Mouse (Mus musculus): ENCODE measurements at regions not wholly inside any gene's neighbourhood (a gene's known extent, or its start where the extent isn't known, plus 50 kb on each side); places are given as distances from the start of the nearest gene placed in this dataset.

DNA sequence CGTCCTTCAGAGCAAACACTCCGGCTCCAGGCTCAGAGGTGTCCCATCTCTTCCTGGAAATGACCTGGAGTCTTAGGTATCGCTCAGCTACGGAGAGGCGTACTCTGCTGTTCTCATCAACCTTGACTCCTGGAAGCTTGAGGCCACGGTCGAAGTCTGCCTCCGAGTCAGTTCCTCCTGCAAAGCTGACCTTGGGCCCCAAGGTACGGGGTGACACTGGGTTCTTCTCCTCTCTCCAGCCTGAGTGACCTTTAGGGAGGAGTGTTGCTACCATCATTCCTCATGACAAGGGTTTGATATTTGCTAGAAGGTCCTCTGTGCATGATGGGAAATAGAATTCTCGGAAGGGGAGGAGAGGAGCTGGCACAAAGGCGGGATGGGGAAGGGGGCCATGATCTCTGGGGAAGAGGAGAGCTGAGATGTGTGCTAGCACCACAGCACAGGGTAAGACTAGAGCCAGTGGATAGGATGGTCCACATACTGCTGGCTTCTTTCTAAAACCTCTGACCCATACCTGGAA is 469.0 kb downstream of the Rps24 start:
- Histone ChIP-seq H3K4me2 (replicated peaks; ENCODE audit: low read depth, low read length) (no peak overlapping the region), H3K9ac (replicated peaks; ENCODE audit: low read length) (no peak overlapping the region), H3K36me3 (ENCODE audit: insufficient read depth, low read length) (no peaks in the 10 kb centered on the region), H3K9me3 (ENCODE audit: low read length) (no peaks in the 10 kb centered on the region), H3K27ac (ENCODE audit: low read length) (no peak overlapping the region), H3K27me3 (ENCODE audit: insufficient read depth, low read length) (no peaks in the 10 kb centered on the region), H3K4me1 (ENCODE audit: insufficient read depth, low read length) (no peaks in the 10 kb centered on the region), H3K4me3 (ENCODE audit: low read length) (no peak overlapping the region)
- ATAC-seq (ENCODE audit: low FRiP score, low TSS enrichment) = no peak
- 73% methylated on average over 11 of the region's 11 CpGs for WGBS

DNA sequence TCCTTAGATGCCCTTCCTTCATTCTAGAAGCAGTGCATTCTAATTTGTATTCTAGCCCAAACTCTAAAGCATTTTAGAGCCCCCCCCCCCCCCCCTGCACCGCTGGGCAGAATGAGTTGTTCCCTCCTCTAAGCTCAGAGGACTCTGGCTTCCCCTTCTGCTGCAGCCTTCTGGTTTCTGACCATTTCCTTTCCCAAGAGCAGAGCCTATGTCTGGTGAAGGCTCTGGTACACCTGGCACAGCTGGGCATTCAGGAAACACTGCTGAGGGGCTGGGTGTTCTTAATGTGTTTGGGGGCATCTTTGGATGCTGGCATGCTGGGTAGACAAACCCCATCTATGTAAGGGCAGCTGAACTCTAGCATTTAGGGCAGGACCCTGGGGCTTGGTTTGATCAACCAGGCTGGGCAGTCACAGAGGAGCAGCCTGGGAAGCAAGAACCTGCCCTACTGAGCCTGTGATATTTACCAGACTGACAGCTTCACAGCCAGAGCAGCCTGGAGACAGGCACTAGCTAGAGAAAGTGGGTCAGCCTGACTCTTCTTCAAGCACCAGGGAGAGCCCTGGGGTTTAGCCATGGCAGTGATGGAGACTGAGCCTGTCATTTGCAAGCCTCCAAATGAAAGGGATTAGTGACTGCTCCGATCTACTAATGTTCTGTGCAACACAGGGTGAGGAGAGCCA is 469.7 kb downstream of the Rps24 start:
- no peak overlapping the region for H3K4me3 ChIP-seq (ENCODE audit: low read length)
- no peaks in the 10 kb centered on the region for H3K9me3 ChIP-seq (ENCODE audit: low read length)
- 74% methylated on average over 2 of the region's 2 CpGs for WGBS
- H3K4me1 ChIP-seq (ENCODE audit: insufficient read depth, low read length) = no peaks in the 10 kb centered on the region
- H3K4me2 ChIP-seq (replicated peaks; ENCODE audit: low read depth, low read length) = no peak overlapping the region
- no peak overlapping the region for H3K27ac ChIP-seq (ENCODE audit: low read length)
- H3K36me3 ChIP-seq (ENCODE audit: insufficient read depth, low read length) = no peaks in the 10 kb centered on the region
- no peaks in the 10 kb centered on the region for H3K27me3 ChIP-seq (ENCODE audit: insufficient read depth, low read length)
- no peak overlapping the region for H3K9ac ChIP-seq (replicated peaks; ENCODE audit: low read length)
- no peak for ATAC-seq (ENCODE audit: low FRiP score, low TSS enrichment)

DNA sequence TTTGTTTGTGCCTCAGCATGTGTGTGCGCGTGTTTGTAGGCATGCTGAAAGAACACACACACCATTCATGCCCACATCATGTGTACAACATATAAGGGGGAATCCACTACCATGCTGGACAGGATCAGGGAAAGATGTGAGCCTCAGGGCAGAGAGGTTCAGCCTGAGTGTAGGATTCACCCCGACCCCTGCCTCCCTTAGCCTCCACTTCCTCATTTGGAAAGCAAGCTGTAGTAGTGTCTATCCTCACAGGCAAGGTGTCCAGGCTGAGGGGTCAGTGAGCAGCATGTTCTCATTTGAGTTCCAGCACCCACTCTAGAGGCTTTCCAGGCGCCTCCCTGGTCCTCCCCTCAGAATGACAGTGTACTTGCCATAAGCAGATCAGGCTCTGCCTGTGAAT is 470.5 kb downstream of the Rps24 start:
- no peak overlapping the region for H3K27ac ChIP-seq (ENCODE audit: low read length)
- ATAC-seq (ENCODE audit: low FRiP score, low TSS enrichment) = no peak
- 85% methylated on average over 4 of the region's 4 CpGs for WGBS

DNA sequence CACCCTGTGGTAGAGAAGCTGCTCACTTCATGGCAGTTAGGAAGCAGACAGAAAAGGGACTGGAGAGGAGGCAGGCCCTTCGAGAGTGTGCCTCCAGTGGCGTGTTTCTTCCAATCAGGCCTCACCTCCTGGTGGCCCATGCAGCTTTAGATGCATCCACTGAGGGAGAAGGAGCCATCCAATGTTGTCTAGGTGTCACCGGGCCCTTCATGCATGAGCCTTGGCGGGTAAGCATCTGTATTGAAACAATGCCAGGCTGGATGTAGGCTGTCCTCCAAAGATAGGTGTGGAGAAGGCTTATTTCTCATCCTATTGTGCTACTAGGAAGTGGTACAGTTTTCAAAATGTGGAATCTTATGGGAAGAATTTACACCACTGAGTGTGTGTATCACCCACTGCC is 471.9 kb downstream of the Rps24 start:
- WGBS = 91% methylated on average over 4 of the region's 4 CpGs
- no peak overlapping the region for H3K4me2 ChIP-seq (replicated peaks; ENCODE audit: low read depth, low read length)
- no peaks in the 10 kb centered on the region for H3K36me3 ChIP-seq (ENCODE audit: insufficient read depth, low read length)
- H3K4me3 ChIP-seq (ENCODE audit: low read length) = no peak overlapping the region
- no peaks in the 10 kb centered on the region for H3K27me3 ChIP-seq (ENCODE audit: insufficient read depth, low read length)
- no peaks in the 10 kb centered on the region for H3K4me1 ChIP-seq (ENCODE audit: insufficient read depth, low read length)
- H3K27ac ChIP-seq (ENCODE audit: low read length) = no peak overlapping the region
- no peak overlapping the region for H3K9ac ChIP-seq (replicated peaks; ENCODE audit: low read length)
- no peak for ATAC-seq (ENCODE audit: low FRiP score, low TSS enrichment)
- H3K9me3 ChIP-seq (ENCODE audit: low read length) = no peaks in the 10 kb centered on the region

More for the DNA sequence above, 470.5 kb downstream of the Rps24 start:
- Histone ChIP-seq H3K4me2 (replicated peaks; ENCODE audit: low read depth, low read length) (no peak overlapping the region), H3K36me3 (ENCODE audit: insufficient read depth, low read length) (no peaks in the 10 kb centered on the region), H3K4me3 (ENCODE audit: low read length) (no peak overlapping the region), H3K9ac (replicated peaks; ENCODE audit: low read length) (no peak overlapping the region), H3K4me1 (ENCODE audit: insufficient read depth, low read length) (no peaks in the 10 kb centered on the region), H3K27me3 (ENCODE audit: insufficient read depth, low read length) (no peaks in the 10 kb centered on the region), H3K9me3 (ENCODE audit: low read length) (no peaks in the 10 kb centered on the region)

DNA sequence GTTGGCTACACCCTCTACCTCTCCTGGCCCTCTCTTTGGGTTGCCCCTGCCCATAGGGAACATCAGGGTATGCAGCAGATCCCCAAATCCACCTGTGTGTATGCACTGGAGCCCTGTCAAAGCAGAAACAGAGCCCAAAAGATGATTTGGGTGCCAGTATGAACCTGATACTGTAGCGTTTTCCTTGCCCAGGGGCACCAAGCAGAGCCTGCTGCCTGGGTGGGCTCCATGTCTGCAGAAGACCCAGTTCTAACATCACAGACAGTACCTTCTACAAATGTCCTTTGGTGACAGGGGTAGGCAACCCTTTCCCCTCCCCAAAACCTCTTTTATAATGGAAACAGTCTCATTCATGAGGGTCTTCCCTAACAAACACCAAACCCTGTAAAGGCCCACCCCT is 472.5 kb downstream of the Rps24 start:
- no peaks in the 10 kb centered on the region for H3K4me1 ChIP-seq (ENCODE audit: insufficient read depth, low read length)
- 76% methylated on average over 1 of the region's 1 CpGs for WGBS
- H3K27ac ChIP-seq (ENCODE audit: low read length) = no peak overlapping the region
- H3K9ac ChIP-seq (replicated peaks; ENCODE audit: low read length) = no peak overlapping the region
- no peaks in the 10 kb centered on the region for H3K36me3 ChIP-seq (ENCODE audit: insufficient read depth, low read length)
- no peaks in the 10 kb centered on the region for H3K9me3 ChIP-seq (ENCODE audit: low read length)
- no peak overlapping the region for H3K4me3 ChIP-seq (ENCODE audit: low read length)
- H3K27me3 ChIP-seq (ENCODE audit: insufficient read depth, low read length) = no peaks in the 10 kb centered on the region
- ATAC-seq (ENCODE audit: low FRiP score, low TSS enrichment) = no peak
- no peak overlapping the region for H3K4me2 ChIP-seq (replicated peaks; ENCODE audit: low read depth, low read length)

DNA sequence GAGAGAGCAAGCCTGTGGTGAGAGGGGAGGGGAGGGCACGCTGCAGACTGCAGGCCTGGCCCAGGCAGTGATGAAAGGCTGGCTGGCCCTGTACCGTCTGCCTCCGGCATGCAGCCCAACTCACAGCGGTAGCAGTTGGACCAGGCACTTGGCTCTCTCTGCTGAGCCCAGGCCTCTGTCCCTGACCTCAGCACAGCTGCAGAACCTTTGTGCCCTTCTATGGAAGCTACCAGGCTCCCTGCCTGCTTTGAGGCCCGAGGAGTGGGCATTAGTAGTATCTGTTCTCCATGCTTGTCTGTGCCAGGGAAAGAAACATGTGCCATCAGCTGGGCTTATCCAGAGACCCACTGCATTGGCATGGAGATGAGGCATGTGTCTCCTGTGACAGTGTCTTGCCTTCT is 473.2 kb downstream of the Rps24 start:
- no peak for ATAC-seq (ENCODE audit: low FRiP score, low TSS enrichment)
- no peak overlapping the region for H3K27ac ChIP-seq (ENCODE audit: low read length)
- WGBS = 57% methylated on average over 5 of the region's 5 CpGs

DNA sequence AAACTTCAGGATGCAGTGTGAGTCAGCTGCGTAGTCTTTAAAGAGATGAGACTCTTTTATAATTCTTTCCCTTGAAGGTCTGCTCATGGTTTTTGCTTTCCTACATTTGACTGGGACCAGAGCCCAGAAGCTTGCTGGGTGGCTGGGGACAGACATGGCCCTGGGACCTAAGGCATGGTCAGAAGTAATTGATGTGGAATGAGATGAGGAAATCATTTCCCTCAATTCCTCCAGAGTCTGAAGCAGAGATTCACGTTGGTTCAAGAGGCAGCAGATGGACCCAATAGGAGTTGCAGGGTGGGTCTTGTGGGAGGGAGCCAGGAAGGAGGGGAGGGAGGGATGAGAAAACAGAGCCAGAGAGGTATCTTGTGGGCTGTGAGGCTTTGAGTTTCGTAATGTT is 473.9 kb downstream of the Rps24 start:
- no peak for ATAC-seq (ENCODE audit: low FRiP score, low TSS enrichment)
- no peaks in the 10 kb centered on the region for H3K4me1 ChIP-seq (ENCODE audit: insufficient read depth, low read length)
- 55% methylated on average over 3 of the region's 3 CpGs for WGBS

More for the DNA sequence above, 473.2 kb downstream of the Rps24 start:
- Histone ChIP-seq H3K36me3 (ENCODE audit: insufficient read depth, low read length) (no peaks in the 10 kb centered on the region), H3K4me2 (replicated peaks; ENCODE audit: low read depth, low read length) (no peak overlapping the region), H3K9me3 (ENCODE audit: low read length) (no peaks in the 10 kb centered on the region), H3K9ac (replicated peaks; ENCODE audit: low read length) (no peak overlapping the region), H3K27me3 (ENCODE audit: insufficient read depth, low read length) (no peaks in the 10 kb centered on the region), H3K4me3 (ENCODE audit: low read length) (no peak overlapping the region), H3K4me1 (ENCODE audit: insufficient read depth, low read length) (no peaks in the 10 kb centered on the region)

DNA sequence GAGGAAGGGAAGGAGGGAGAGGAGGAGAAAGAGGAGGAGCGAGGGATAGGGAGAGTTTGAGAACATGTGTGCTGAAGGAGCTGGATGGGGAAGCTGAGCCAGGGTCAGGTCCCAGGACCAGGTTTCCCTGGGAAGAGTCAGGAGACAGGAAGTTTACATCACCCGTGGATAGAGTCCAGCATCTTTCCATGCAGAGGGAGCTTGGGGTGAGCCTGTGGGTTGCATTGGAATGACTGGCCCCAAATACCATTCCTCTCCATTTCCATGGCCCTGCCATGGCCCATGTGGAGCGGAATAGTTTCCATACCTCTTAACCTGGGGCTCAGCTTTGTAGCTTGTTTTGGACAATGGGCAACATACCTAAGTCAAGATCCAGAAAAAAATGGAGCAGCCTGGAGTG is 474.8 kb downstream of the Rps24 start:
- Histone ChIP-seq H3K27me3 (ENCODE audit: insufficient read depth, low read length) (no peaks in the 10 kb centered on the region), H3K4me1 (ENCODE audit: insufficient read depth, low read length) (no peaks in the 10 kb centered on the region), H3K36me3 (ENCODE audit: insufficient read depth, low read length) (no peaks in the 10 kb centered on the region), H3K4me3 (ENCODE audit: low read length) (no peak overlapping the region), H3K9me3 (ENCODE audit: low read length) (no peaks in the 10 kb centered on the region), H3K9ac (replicated peaks; ENCODE audit: low read length) (no peak overlapping the region), H3K4me2 (replicated peaks; ENCODE audit: low read depth, low read length) (no peak overlapping the region), H3K27ac (ENCODE audit: low read length) (no peak overlapping the region)
- 81% methylated on average over 3 of the region's 3 CpGs for WGBS
- ATAC-seq (ENCODE audit: low FRiP score, low TSS enrichment) = no peak

More for the DNA sequence above, 473.9 kb downstream of the Rps24 start:
- Histone ChIP-seq H3K27ac (ENCODE audit: low read length) (no peak overlapping the region), H3K9me3 (ENCODE audit: low read length) (no peaks in the 10 kb centered on the region), H3K9ac (replicated peaks; ENCODE audit: low read length) (no peak overlapping the region), H3K4me3 (ENCODE audit: low read length) (no peak overlapping the region), H3K27me3 (ENCODE audit: insufficient read depth, low read length) (no peaks in the 10 kb centered on the region), H3K4me2 (replicated peaks; ENCODE audit: low read depth, low read length) (no peak overlapping the region), H3K36me3 (ENCODE audit: insufficient read depth, low read length) (no peaks in the 10 kb centered on the region)

DNA sequence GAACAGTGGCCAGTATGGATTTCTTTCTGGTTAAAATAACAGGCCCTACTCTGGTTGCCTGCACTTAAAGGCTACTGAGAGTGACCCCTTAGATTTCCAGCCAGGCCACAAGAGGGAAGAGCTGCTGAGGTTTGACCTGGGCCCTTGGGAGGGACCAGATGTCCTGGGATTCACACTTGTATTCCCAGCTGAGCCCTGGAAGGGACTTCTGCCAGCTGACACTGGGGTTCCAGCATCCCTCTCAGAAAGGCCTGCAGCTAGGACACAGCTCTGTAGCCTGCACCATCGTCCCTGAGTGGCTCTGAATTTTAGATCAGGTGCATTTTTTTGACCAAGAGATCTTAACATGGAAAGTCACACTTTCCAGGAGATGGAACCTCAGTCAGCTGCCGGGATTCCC is 482.7 kb downstream of the Rps24 start:
- WGBS = 68% methylated on average over 2 of the region's 2 CpGs
- Histone ChIP-seq H3K27ac (ENCODE audit: low read length) (no peak overlapping the region), H3K4me1 (ENCODE audit: insufficient read depth, low read length) (no peaks in the 10 kb centered on the region), H3K36me3 (ENCODE audit: insufficient read depth, low read length) (no peaks in the 10 kb centered on the region), H3K4me3 (ENCODE audit: low read length) (no peak overlapping the region), H3K4me2 (replicated peaks; ENCODE audit: low read depth, low read length) (no peak overlapping the region), H3K27me3 (ENCODE audit: insufficient read depth, low read length) (no peaks in the 10 kb centered on the region), H3K9ac (replicated peaks; ENCODE audit: low read length) (no peak overlapping the region), H3K9me3 (ENCODE audit: low read length) (no peaks in the 10 kb centered on the region)
- ATAC-seq (ENCODE audit: low FRiP score, low TSS enrichment) = no peak

DNA sequence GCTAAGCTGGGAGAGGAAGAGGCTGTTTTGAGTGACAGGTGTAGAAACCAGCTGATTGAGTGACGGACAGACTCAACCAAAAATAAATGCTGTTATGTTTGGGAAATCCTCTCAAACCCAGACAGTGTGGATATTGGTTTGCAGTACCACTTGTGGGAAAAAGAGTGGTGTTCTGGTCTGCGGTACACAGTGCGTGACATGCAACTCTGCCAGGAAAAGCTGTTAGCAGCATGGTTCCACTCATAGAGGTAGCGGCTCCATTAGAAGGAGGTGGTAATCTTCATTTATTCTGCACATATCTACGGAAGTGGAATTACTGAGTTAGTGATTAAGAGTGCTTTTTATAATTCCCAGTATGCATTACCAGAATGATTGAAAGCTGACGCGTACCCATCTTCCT is 485.4 kb downstream of the Rps24 start:
- Histone ChIP-seq H3K27me3 (ENCODE audit: insufficient read depth, low read length) (no peaks in the 10 kb centered on the region), H3K27ac (ENCODE audit: low read length) (no peak overlapping the region), H3K4me3 (ENCODE audit: low read length) (no peak overlapping the region), H3K4me2 (replicated peaks; ENCODE audit: low read depth, low read length) (no peak overlapping the region), H3K4me1 (ENCODE audit: insufficient read depth, low read length) (no peaks in the 10 kb centered on the region), H3K36me3 (ENCODE audit: insufficient read depth, low read length) (no peaks in the 10 kb centered on the region), H3K9me3 (ENCODE audit: low read length) (no peaks in the 10 kb centered on the region), H3K9ac (replicated peaks; ENCODE audit: low read length) (no peak overlapping the region)
- WGBS = 95% methylated on average over 7 of the region's 7 CpGs
- no peak for ATAC-seq (ENCODE audit: low FRiP score, low TSS enrichment)

Measured in kidney, embryonic 16.5 days (tissue).